Mouse (Mus musculus) megakaryocyte progenitor cell, adult 5-6 weeks (primary cell): ENCODE data around the gene Ubp1. TPM values are rescaled to one million over a fixed set of nuclear protein-coding genes. Genes with fewer than 3 reads are reported as not detected.

Source experiments
- ATAC-seq: replicated peaks from 2 replicates; pipeline ENCODE4 v1.8.0; 2016; ENCODE audit warnings: mild to moderate bottlenecking, moderate TSS enrichment, inconsistent platforms; ENCODE audit not compliant: poor library complexity
- total RNA-seq, 2 experiments: library from RNA; stranded (forward) in 1 of 2; stranded (reverse) in 1 of 2; fragments of 157-497, 149-512 nt in 1 of 2; fragments of 200-1000 nt in 1 of 2; gene quantifications; 2 replicates each; pipeline versions ENCODE4 v1.2.3 to v1.2.4; 2015 to 2017

Gene Ubp1
- total RNA-seq, 2 experiments from 2014 or later = 48.6 to 60.7 TPM

DNA sequence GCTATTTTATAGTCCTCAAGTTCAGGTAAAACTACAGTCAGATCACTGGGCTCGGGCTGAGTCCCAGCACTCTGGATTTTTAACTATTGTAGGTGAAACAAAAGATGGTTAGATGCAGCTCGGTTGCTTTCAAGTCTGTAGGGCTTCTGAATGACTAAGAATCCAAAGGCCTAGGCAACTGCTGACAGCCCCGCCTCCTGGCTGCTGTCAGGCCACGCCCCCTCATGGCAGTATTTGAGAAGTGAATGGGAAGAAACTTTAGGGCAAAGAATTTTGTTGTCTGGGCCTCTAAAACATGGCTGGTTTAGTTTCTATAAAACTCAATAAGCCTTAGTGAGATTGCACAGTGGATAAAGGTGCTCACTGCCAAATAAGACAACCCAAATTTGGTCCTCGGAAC is 78.8 kb downstream of the Ubp1 start:
- no peak for ATAC-seq

DNA sequence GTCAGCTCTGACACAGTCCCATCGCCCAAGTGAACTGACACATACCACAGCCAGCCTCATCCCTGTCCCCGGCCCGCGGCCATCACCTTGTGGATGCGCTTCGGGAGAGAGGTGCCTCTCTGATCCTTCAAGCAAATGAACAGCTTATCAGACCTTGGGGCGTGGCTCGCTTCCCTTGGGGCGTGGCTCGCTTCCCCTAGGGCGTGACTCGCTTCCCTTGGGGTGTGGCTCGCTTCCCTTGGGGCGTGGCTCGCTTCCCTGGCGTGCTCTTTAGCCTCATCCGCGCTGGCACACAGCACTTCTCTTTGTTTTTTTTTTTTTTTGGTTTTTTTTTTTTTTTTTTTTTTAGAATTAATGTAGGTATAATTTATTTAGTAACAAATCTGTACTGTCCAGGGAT is 80.5 kb downstream of the Ubp1 start:
- peak; percentile 37; the same call in 1 of the 2 replicates for ATAC-seq

DNA sequence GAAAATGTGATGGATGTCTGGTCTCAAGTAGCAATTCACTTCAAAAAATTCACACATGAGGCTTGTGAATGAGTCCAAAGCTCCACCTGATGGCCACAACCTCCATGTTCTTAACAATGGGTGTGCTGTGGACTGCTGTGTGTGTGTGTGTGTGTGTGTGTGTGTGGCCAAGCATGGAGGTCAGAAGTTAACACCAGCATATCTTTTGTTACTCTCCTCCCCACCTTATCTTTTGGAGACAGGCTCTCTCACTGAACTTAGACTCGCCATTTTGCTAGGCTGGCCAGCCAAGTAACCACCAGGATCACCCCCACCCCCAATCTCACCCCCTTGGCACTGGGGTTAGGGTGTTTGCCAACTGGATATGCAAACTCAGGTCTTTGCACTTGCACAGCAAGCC is 83.3 kb downstream of the Ubp1 start:
- ATAC-seq = peak; percentile 24

DNA sequence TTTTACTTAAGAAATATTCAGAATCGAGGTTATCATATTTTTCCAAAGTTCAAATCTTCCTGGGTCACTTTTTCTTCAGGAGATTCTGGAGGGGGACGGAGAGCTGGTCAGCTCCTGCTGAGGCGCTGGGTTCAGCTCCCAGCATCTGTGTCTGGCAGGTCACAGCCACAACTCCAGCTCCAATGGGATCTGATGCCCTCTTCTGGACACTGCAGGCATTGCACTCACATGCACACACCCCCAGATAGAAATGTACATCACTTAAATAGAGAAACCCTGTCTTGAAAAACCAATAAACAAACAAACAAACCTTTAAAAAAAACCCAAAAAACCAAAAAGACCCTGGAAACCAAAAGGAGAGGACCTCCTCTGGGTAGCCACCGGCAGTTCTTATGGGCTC is 85.0 kb downstream of the Ubp1 start:
- peak; percentile 41; the same call in 1 of the 2 replicates for ATAC-seq

DNA sequence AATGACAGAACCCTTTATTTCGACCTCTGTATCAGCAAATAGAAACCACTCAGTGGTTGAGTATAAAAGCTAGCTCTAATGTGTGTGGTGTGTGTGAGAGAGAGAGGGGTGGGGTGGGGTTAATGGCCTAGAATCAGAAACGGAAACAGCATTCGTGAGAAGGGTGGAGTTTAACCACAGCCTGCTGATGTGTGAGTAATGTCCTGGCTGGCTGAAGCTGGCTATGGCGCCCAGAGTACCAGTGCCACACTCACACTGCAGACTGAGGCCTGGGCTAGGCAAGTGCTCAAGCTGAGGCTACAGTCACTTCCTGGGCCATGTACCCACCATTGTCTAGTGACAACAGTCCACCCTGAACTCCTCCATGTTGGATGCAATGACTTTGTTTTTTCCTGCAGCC is 85.7 kb downstream of the Ubp1 start:
- ATAC-seq = peak; percentile 78

DNA sequence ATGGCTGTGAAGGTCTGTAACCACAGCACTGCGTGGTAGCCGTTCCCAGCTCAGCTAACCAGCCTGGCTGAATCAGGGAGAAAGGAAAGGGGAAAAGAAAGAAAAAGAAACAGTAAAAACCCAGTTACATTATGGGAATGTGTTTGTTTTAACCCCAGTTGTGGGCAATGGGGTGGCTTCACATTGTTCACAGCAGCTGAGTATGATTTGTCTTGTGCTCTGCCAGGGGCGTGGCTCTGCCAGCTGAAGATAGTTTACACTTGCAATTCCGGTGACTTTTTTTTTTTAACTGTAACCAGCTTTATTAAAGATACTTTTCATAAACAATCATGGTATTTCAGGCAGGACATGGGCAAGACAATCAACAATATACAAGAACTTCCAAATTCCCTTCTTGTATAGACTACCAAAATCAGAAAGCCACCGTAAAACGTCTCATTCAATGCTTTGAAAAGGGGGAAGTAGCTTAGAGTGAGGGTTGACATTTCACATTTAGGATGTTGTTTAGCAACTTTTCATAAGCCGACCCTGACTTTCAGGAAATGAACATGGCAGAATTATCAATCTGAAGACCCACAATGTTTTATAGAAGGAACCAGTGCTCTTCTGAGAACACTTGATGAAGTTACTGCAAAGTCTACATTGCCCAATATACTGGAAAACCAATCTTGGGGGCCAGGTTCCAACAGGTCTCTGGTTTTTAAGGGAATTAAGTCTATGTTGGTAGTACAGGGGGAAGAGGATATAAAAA is 88.5 kb downstream of the Ubp1 start:
- peak; percentile 33 for ATAC-seq

DNA sequence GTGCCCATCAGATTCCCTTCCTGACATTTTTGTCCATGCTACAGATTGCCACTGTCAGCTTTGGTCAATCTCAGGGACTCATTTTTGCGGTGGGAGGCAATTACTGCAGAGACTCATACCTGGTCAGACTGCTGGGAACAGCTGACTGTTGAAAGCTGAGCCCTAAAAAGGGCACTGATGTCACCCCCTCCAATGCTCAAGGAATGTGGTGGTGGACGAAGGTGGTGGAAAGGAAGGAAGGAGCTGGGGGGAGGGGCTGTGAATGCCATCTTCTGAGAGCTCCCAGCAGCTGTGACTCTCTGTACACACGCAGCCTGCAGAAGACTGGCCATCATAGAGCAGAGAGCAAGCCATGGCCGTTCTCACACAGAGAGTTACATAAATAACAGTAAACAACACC is 91.4 kb downstream of the Ubp1 start:
- ATAC-seq = no peak

DNA sequence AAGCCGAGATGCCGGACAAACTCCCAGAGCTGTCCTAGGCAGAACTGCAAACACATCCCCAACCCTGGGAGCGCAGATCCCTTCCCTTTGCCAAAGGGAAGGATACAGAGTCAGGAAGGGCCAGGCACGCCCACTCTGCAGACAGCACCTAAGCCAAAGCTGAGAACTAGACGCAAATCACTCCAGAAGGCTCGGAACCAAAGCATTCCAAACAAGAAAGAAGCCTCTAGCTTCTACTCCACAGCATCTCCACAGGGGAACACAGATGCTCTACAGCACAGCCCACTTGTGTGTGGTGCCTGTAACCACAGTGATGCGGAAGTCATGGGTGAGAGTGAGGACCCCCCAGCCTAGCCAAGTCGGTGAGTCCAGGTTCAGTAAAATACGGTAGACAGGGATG is 94.4 kb downstream of the Ubp1 start:
- no peak for ATAC-seq

DNA sequence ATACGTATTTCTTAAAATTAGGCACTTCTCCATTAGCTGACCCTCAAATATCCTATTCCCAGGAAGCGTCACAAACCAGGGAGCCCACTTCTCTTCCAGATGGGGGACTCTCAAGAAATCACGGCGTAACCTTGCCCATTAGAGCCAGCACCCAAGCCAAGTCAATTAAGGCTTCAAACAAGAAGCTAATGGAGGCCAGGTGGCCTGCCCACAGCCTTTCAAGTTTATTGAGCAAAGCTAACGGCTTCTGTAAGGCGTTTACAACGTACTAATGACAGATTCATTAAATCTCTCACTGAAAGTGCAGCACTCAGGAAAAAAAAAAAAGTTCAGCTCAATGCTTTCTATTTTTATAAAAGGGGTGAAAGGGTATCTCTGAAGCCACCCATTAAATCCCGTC is 95.1 kb downstream of the Ubp1 start:
- no peak for ATAC-seq

DNA sequence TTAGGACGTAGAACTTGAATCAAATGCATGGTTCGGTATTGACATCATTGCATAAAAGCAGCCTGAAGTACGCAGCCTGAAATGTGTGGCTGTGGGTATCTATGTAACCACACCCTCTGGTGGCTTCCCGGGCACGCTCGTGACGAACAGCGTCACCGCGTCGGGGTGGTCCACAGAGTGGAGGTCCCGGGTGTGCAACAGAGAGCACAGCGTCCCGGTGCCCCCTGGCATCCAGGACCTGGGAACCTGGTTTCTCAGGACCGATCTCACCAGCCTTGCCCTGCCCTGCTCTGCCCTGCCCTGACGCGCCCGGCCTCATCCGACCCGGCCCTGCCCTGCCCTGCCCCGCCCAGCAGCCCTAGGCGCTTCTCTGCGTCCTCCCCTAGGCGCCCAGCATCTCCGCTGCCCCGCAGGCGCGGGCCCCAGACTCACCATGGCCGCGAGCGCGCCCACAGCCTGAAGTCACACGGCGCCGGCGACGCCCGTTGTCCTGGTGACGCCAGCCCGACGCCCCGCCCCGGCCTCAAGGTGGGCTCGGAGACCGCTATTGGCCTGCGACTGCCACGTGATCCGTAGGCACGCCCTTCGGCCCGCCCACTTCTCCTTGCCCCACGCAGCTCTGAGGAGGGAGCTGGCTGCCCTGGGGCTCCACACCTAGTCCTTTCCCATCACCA is 95.7 kb downstream of the Ubp1 start:
- peak; percentile 94 for ATAC-seq

Other genes starting within 250 kb of the Ubp1 start
- gene Pdcd6ip, start 222.7 kb upstream of the Ubp1 start, total RNA-seq (2015) = 114 and 122 TPM in 2 replicates
- gene Pdcd6ip, start 222.7 kb upstream of the Ubp1 start, total RNA-seq (2017) = 42.8 and 54.2 TPM in 2 replicates
- 47.0 and 47.4 TPM in 2 replicates for gene Clasp2, start 189.5 kb upstream of the Ubp1 start, total RNA-seq (2015)
- 37.5 and 38.1 TPM in 2 replicates for gene Clasp2, start 189.5 kb upstream of the Ubp1 start, total RNA-seq (2017)
- 0.67 and 1.9 TPM in 2 replicates for gene Fbxl2, start 115.3 kb downstream of the Ubp1 start, total RNA-seq (2015)
- 1.0 and 2.0 TPM in 2 replicates for gene Fbxl2, start 115.3 kb downstream of the Ubp1 start, total RNA-seq (2017)
- gene Susd5, start 126.2 kb downstream of the Ubp1 start, total RNA-seq (2015) = not detected in 2 replicates
- gene Susd5, start 126.2 kb downstream of the Ubp1 start, total RNA-seq (2017) = not detected in 2 replicates